In genomic region chr19:47752456-47752855, GRCm38 (mm10) we compare ENCODE assay signal across 16 mouse cellular contexts.
"Had no signal": no experiment of that assay in that cellular context is flagged by ENCODE, and none has a peak within 500 bp of the region (broad histone marks: within the 10 kb centered on the region; RNA-seq: fewer than 3 reads in every experiment).

No protein-coding gene starts in this region.

- H3K27ac ChIP-seq: lung, embryonic 15.5 days; macrophage; midbrain, embryonic 13.5 days; midbrain, embryonic 15.5 days; neural tube, embryonic 12.5 days; stomach, embryonic 15.5 days; stomach, postnatal 0 days had no signal

- H3K36me3 ChIP-seq: lung, embryonic 15.5 days; midbrain, embryonic 13.5 days; midbrain, embryonic 15.5 days; neural tube, embryonic 12.5 days; stomach, embryonic 15.5 days had no signal

- H3K4me2 ChIP-seq: lung, embryonic 15.5 days; midbrain, embryonic 11.5 days; midbrain, embryonic 13.5 days; midbrain, embryonic 15.5 days; neural tube, embryonic 12.5 days; stomach, embryonic 15.5 days had no signal

- H3K4me3 ChIP-seq: lung, embryonic 15.5 days; megakaryocyte, embryonic 14.5 days; midbrain, embryonic 13.5 days; midbrain, embryonic 15.5 days; neural tube, embryonic 12.5 days; stomach, embryonic 15.5 days had no signal

- H3K4me1 ChIP-seq: lung, embryonic 15.5 days; megakaryocyte, embryonic 14.5 days; midbrain, embryonic 15.5 days; neural tube, embryonic 12.5 days; stomach, embryonic 15.5 days had no signal

- DNase-seq: lung, adult 2 months; lung, postnatal 14 days; right cerebral cortex, postnatal 14 days; thymus, adult 2 months; thymus, postnatal 25 days; thymus, postnatal 4 days had no signal

- H3K27me3 ChIP-seq: lung, embryonic 15.5 days; midbrain, embryonic 13.5 days; midbrain, embryonic 15.5 days; neural tube, embryonic 12.5 days; stomach, embryonic 15.5 days had no signal

- ATAC-seq: lung, postnatal 0 days; midbrain, embryonic 13.5 days; midbrain, embryonic 15.5 days had no signal

- H3K9ac ChIP-seq: lung, embryonic 15.5 days; midbrain, embryonic 13.5 days; midbrain, embryonic 15.5 days; neural tube, embryonic 12.5 days; stomach, embryonic 15.5 days had no signal

- H3K9me3 ChIP-seq: lung, embryonic 15.5 days; megakaryocyte, embryonic 14.5 days; midbrain, embryonic 13.5 days; midbrain, embryonic 15.5 days; neural tube, embryonic 12.5 days; stomach, embryonic 15.5 days had no signal
